Mouse (Mus musculus) forebrain, embryonic 14.5 days (tissue): Measurements from ENCODE around the gene Pde4d. TPM values are rescaled to one million over a fixed set of nuclear protein-coding genes. Genes with fewer than 3 reads are reported as not detected.

Source experiments
- ATAC-seq: fragments of 200-750 bp; cut with Nextera tagmentation; 2 replicates; pipeline ENCODE4 v1.8.0; 2017; ENCODE audit warnings: mild to moderate bottlenecking, moderate library complexity
- DNase-seq: peaks from one replicate; pipeline ENCODE4 v3.0.0-alpha.2; 2015; ENCODE audit warnings: low spot score
- H3K27ac ChIP-seq: fragments of 300-500 bp; sonication (generic); 2 replicates; pipeline ENCODE4 v1.5.1; 2014; ENCODE audit warnings: low read depth, mild to moderate bottlenecking, control low read depth, low read length, moderate library complexity
- H3K27me3 ChIP-seq: fragments of 300-500 bp; sonication (generic); replicated peaks from 2 replicates; pipeline ENCODE4 v1.6.1; 2014; ENCODE audit warnings: low read length, control low read depth, mixed read lengths; ENCODE audit not compliant: control insufficient read depth, insufficient read depth
- H3K36me3 ChIP-seq: fragments of 300-500 bp; sonication (generic); 2 replicates; pipeline ENCODE4 v1.6.1; 2014; ENCODE audit warnings: low read length, control low read depth; ENCODE audit not compliant: control insufficient read depth, insufficient read depth
- H3K4me1 ChIP-seq: fragments of 300-500 bp; sonication (generic); 2 replicates; pipeline ENCODE4 v1.6.1; 2014; ENCODE audit warnings: antibody characterized with exemption, low read length, control low read depth; ENCODE audit not compliant: control insufficient read depth, insufficient read depth
- H3K4me2 ChIP-seq: fragments of 300-500 bp; sonication (generic); 2 replicates; pipeline ENCODE4 v1.6.1; 2014; ENCODE audit warnings: mild to moderate bottlenecking, control low read depth, low read length
- H3K4me3 ChIP-seq: fragments of 300-500 bp; sonication (generic); 2 replicates; pipeline ENCODE4 v1.5.1; 2014; ENCODE audit warnings: low read depth, low read length, control low read depth
- H3K9ac ChIP-seq: fragments of 300-500 bp; sonication (generic); 2 replicates; pipeline ENCODE4 v1.6.1; 2014; ENCODE audit warnings: mild to moderate bottlenecking, low read length, control low read depth, moderate library complexity
- H3K9me3 ChIP-seq: fragments of 300-500 bp; sonication (generic); replicated peaks from 2 replicates; pipeline ENCODE4 v1.6.1; 2016; ENCODE audit warnings: low read length, control low read depth, mixed read lengths; ENCODE audit not compliant: control insufficient read depth
- WGBS: fragments of 180-500 bp; shearing (Covaris S2); extraction: QIAGEN DNeasy Blood & Tissue Kit; methylation state at CpG from one replicate; pipeline ENCODE4 v1.1.7; 2014; 5-methylcytosine and 5-hydroxymethylcytosine counted together
- polyA plus RNA-seq: library from polyadenylated mRNA; unstranded; fragments of >200 nt; fragmentation: Nextera tagmentation; extraction: Ambion mirVana; gene quantifications from 2 replicates; pipeline ENCODE4 v1.2.1, GENCODE M21; 2014

Gene Pde4d
- polyA plus RNA-seq, 1 experiment from 2014 or later: 13.7 TPM

DNA sequence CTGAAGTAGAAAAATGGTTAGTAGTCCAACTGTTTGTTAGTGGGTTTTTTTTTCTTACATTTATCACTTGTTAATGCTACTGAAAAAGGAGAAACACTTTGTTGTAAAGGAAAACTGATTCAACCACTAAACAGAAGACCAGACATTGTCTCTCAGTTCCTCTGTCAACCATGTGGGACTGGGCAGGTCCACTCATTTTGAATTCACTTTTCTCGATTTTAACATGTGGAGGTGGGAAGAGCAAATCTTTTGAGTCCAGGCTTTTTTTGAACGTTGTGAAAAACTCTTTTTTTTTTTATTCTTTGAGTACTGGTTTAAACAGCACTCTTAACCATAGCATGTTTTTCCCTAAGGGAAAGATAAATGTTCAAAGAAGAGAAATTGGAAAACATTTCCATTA, 180.8 kb downstream of the Pde4d start:
- Histone ChIP-seq H3K36me3 (no peaks in the 10 kb centered on the region), H3K27ac (no peak overlapping the region), H3K4me2 (no peak overlapping the region), H3K9ac (no peak overlapping the region), H3K4me1 (no peaks in the 10 kb centered on the region), H3K9me3 (no peaks in the 10 kb centered on the region), H3K4me3 (no peak overlapping the region), H3K27me3 (no peaks in the 10 kb centered on the region)
- no peak for ATAC-seq
- 76% methylated on average over 2 of the region's 2 CpGs for WGBS
- no peak for DNase-seq

DNA sequence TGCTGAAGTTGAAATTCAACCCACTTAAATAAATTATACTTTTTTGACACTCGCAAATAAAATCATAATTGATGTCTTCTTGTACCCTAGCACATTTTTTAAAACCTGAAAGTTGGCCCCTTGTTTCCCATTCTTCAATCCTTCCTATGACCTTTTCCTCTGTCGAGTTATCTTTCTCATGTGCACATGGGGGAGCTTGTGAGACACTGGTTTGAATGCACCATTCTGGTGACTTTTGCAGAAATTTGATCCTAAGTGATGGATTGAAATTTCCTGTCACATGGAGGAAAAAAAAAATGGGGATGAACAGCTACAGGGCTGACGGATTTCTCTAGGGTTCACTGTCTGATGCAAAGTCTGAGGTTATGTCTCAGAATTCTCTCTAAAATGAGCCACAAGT, 181.5 kb downstream of the Pde4d start:
- H3K27me3 ChIP-seq: no peaks in the 10 kb centered on the region
- DNase-seq: no peak
- H3K4me3 ChIP-seq: no peak overlapping the region
- H3K9me3 ChIP-seq: no peaks in the 10 kb centered on the region
- H3K9ac ChIP-seq: no peak overlapping the region
- H3K4me2 ChIP-seq: no peak overlapping the region
- H3K4me1 ChIP-seq: no peaks in the 10 kb centered on the region
- ATAC-seq: no peak
- no peaks in the 10 kb centered on the region for H3K36me3 ChIP-seq
- H3K27ac ChIP-seq: no peak overlapping the region
- WGBS: 88% methylated on average over 3 of the region's 3 CpGs

DNA sequence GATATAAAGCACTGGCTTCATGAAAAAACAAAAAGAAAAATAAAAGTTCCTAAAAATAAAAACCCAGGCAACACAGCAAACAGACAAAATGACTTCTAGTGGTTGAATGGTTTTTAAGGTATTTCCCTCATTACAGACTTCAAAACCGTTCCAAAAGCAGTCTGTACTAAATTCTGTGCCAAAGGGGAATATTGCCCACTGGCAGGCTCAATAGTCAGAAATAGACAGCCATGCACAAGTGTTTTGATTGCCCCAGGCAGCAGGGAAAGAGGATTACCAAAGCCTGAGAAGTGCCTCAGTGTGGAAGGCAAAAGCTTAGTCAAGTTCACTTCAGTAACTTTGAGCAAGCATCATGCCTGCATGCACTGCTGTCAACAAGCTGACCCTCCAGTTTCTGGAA, 186.8 kb downstream of the Pde4d start:
- ATAC-seq (no peak), DNase-seq (no peak)
- Histone ChIP-seq H3K9ac (no peak overlapping the region), H3K9me3 (no peaks in the 10 kb centered on the region), H3K27ac (no peak overlapping the region), H3K4me3 (no peak overlapping the region), H3K4me1 (no peaks in the 10 kb centered on the region), H3K4me2 (no peak overlapping the region), H3K27me3 (no peaks in the 10 kb centered on the region), H3K36me3 (no peaks in the 10 kb centered on the region)
- WGBS: 68% methylated on average over 1 of the region's 1 CpGs

DNA sequence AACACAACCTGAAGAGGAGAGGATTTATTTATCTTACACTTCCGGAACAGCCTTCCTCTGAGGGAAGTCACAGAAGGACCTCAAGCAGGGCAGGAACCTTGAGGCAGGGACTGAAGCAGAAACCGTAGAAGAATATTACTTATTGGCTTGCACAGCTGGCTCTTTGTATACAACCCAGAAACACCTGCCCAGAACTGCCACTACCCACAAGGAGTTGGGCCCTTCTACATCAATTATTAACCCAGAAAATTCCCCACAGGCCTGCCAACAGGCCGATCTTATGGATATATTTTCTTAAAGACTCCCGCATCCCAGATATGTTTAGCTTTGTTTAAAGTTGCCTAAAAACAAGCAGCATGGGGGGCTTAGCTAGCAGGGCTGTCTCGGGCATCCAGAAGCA, 192.5 kb downstream of the Pde4d start:
- Histone ChIP-seq H3K4me2 (no peak overlapping the region), H3K27ac (no peak overlapping the region), H3K27me3 (no peaks in the 10 kb centered on the region), H3K4me1 (no peaks in the 10 kb centered on the region), H3K9me3 (no peaks in the 10 kb centered on the region), H3K36me3 (no peaks in the 10 kb centered on the region), H3K9ac (no peak overlapping the region), H3K4me3 (no peak overlapping the region)
- DNase-seq (no peak), ATAC-seq (no peak)
- WGBS: 82% methylated on average over 5 of the region's 5 CpGs

DNA sequence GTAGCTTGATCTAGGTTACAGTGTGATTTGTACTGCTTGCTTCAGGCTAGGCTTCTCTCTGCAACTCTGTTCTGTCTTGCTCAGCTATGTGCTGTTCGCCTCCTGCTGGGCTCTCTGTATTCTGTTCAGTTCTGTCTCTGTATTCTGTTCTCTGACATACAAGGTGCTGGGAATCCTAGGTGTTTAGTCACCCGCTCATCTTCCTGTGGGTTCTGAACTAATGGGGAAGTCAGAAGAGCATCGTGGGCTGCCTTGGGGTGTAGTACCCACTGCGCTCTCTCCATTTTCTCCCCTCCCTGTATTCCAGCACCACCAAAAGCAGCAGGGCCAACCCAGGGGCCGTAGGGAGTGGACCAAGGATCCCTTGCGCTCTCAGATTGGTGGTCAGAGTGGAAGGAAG, 197.1 kb downstream of the Pde4d start:
- no peak overlapping the region for H3K4me3 ChIP-seq
- no peaks in the 10 kb centered on the region for H3K27me3 ChIP-seq
- no peak overlapping the region for H3K4me2 ChIP-seq
- H3K36me3 ChIP-seq: no peaks in the 10 kb centered on the region
- H3K4me1 ChIP-seq: no peaks in the 10 kb centered on the region
- no peak overlapping the region for H3K9ac ChIP-seq
- ATAC-seq: no peak
- DNase-seq: no peak
- WGBS: 85% methylated on average over 6 of the region's 6 CpGs
- no peak overlapping the region for H3K27ac ChIP-seq
- no peaks in the 10 kb centered on the region for H3K9me3 ChIP-seq

DNA sequence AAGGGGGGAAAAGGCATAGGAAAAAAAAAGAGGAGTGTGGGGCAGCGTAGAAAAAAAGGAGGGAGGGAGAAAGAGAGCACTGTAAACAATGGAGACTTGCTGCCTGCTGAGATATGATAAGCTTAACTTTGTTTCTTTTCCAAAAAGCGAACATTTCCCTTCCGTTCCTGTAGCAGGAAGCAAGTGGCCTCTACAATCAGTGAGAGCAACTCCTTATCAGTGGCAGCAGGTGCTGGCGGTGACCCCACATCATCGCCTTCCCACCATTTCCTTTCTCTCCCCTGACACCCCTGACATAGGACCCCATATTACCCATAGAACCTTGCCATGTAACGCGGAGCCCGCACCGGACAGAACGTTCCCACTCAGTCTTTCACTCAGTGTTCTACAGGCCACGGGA, 197.5 kb downstream of the Pde4d start:
- ATAC-seq (no peak), DNase-seq (no peak)
- H3K4me2 ChIP-seq: no peak overlapping the region
- no peaks in the 10 kb centered on the region for H3K36me3 ChIP-seq
- no peaks in the 10 kb centered on the region for H3K27me3 ChIP-seq
- 86% methylated on average over 11 of the region's 11 CpGs for WGBS
- no peaks in the 10 kb centered on the region for H3K4me1 ChIP-seq
- no peak overlapping the region for H3K4me3 ChIP-seq
- no peaks in the 10 kb centered on the region for H3K9me3 ChIP-seq
- no peak overlapping the region for H3K27ac ChIP-seq
- H3K9ac ChIP-seq: no peak overlapping the region

DNA sequence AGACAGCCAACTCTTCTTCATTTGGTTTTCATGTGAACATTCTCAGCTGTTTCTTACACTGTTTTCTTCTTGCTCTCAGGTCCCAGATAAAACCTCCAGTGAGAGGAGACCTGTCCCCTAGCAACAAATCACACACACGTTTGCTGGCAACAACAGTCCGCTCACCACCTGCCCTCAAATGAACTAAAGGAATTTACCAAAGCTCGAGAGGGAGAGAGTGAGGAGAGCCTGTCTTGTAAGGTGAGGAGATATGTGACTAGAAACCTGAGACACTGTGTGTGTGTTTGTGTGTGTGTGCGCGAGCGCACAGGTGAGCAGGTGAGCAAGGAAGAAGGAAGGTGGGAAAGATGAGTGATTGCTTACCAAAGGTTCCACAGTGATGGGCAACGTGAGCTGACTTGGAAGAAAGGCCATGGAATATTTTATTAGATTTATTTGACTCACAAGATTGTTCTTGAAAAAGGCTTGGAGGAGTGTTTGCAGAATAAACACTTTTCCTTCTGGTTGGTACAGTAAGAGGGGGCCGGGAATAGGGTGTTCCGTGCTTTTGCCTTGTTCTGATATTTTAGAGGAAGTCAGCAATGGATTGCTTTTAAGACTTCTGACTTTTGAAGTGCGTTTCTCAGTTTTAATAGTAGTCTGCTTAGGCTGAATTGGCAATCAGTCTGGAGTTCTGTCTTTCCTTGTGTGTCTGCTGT, 204.4 kb downstream of the Pde4d start:
- Histone ChIP-seq H3K36me3 (no peaks in the 10 kb centered on the region), H3K4me2 (no peak overlapping the region), H3K4me1 (no peaks in the 10 kb centered on the region), H3K9ac (no peak overlapping the region), H3K27me3 (no peaks in the 10 kb centered on the region), H3K4me3 (no peak overlapping the region), H3K27ac (no peak overlapping the region), H3K9me3 (no peaks in the 10 kb centered on the region)
- WGBS: 84% methylated on average over 10 of the region's 10 CpGs
- ATAC-seq (no peak), DNase-seq (no peak)

DNA sequence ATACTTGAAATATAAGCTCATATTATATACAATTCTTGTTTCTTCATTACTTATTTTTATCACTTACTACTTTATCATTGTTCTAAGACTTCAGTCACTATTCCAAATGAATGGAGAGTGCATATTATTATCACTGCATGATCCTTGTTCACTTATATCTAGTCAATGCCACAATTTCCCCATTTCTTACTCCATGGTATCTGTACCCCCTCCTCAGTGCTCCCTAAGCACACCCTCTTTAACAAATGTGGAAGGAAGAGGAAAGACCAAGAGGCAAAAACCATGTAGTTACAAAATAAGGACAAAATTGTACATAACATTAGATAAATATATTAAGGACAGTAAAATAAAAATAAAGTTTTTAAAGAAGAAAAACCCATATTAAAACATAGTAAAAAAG, 216.8 kb downstream of the Pde4d start:
- ATAC-seq: no peak
- Histone ChIP-seq H3K4me1 (no peaks in the 10 kb centered on the region), H3K27me3 (no peaks in the 10 kb centered on the region), H3K4me3 (no peak overlapping the region), H3K27ac (no peak overlapping the region), H3K4me2 (no peak overlapping the region), H3K36me3 (no peaks in the 10 kb centered on the region), H3K9ac (no peak overlapping the region), H3K9me3 (no peaks in the 10 kb centered on the region)
- DNase-seq: no peak

DNA sequence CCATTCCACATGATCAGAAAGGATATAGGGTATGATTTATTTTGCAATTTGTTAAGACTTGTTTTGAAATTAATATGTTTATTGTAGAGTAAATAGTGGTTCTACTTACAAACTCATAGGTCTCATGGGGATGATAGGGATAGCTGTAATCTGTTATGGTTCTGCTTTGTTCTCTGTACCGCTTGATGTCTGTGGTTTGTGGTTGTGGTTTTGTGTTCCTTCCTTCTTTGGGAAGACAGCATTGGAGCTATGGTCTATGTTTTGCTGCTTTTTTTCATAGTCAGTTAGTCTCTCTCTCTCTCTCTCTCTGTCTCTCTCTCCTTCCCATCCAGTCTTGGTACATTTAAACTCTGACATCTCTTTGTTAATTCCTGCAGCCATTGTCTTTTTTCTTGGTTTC, 217.3 kb downstream of the Pde4d start:
- ATAC-seq (no peak), DNase-seq (no peak)
- no peak overlapping the region for H3K4me2 ChIP-seq
- WGBS: 100% methylated on average over 1 of the region's 1 CpGs
- no peaks in the 10 kb centered on the region for H3K9me3 ChIP-seq
- H3K36me3 ChIP-seq: no peaks in the 10 kb centered on the region
- H3K4me1 ChIP-seq: no peaks in the 10 kb centered on the region
- H3K4me3 ChIP-seq: no peak overlapping the region
- H3K27ac ChIP-seq: no peak overlapping the region
- no peak overlapping the region for H3K9ac ChIP-seq
- H3K27me3 ChIP-seq: no peaks in the 10 kb centered on the region
